Mouse (Mus musculus) cerebellum, adult 9-10 months (tissue): Measurements from ENCODE around the gene Man2b2.

Experiments
- DNase-seq: peaks from one replicate; pipeline ENCODE4 v3.0.0; 2022

The Man2b2 gene

GRCm38 (mm10) chr5:36759848-36760247 lies 70.6 kb downstream of the Man2b2 start:
- DNase-seq = no peak

DNA sequence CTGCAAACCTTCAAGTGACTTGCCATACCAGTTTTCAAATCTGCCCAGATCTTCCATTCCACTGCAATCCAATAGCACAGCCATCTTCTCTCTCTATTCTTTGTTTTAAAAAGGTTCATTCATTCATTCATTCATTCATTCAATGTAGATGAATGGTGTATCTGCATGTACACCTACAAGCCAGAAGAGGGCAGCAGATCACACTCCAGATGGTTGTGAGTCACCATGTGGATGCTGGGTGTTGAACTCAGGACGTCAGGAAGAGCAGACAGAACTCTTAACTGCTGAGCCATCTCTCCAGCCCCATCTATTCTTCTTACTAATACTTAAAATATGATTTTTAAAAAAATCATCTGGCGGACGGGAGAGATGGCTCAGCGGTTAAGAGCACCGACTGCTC lies 73.4 kb downstream of the Man2b2 start:
- peak; percentile 31 for DNase-seq
